ENCODE assay signal across 15 mouse cellular contexts in genomic region chr6:57605546-57606307, GRCm38 (mm10). TPM values are rescaled to one million over a fixed set of nuclear protein-coding genes. Genes with fewer than 3 reads are reported as not detected.
DNase-seq lines count a peak whose midpoint lies in the region.
"Had no signal": no experiment of that assay in that cellular context is flagged by ENCODE, and none has a peak within 500 bp of the region (broad histone marks: within the 10 kb centered on the region; RNA-seq: fewer than 3 reads in every experiment).

No protein-coding gene starts in this region.

- DNase-seq in brain, adult 2 months (ENCODE audit: low read depth, low spot score) = peak; percentile 87
- peak; percentile 17 to 54 for DNase-seq in frontal cortex, postnatal 10 days (ENCODE audit: low spot score in 2 of 2)
- DNase-seq in layer of hippocampus, postnatal 36 days = peak; percentile 19 to 23
- DNase-seq in right cerebral cortex, adult 18-20 months = peak; percentile 71
- DNase-seq in heart, adult 18-20 months = no peak
- DNase-seq in cerebellum, postnatal 10 days = no peak
- no peak for DNase-seq in testis, postnatal 10 days (ENCODE audit: low spot score)
- DNase-seq in yolk sac, embryonic 10.5 days (ENCODE audit: low spot score) = no peak
- DNase-seq: adrenal gland, postnatal 25 days; B cell, adult 2 months; cerebellum, adult 9-11 months; embryo, embryonic 11 days; gastrocnemius, postnatal 25 days; kidney, postnatal 14 days; thymus, postnatal 14 days had no signal

RNA-seq across cellular contexts. Expression of gene Herc6, which starts 24.9 kb away (rescaled TPM):
- total RNA-seq in layer of hippocampus, postnatal 36 days (2021) = 1 to 10 TPM; 5.8 to 7.2 TPM
- 1 to 10 TPM; 2.7 to 6.6 TPM for total RNA-seq in heart, adult 18-20 months (2021)

Comparison
In these comparisons a context has a peak if more than half of its experiments do, and no peak if none do; other contexts are left out.
1. DNase-seq: peak in brain, adult 2 months (single experiment), frontal cortex, postnatal 10 days (2 of 2), layer of hippocampus, postnatal 36 days (2 of 2) and right cerebral cortex, adult 18-20 months (single experiment); none in heart, adult 18-20 months (0 of 2), cerebellum, postnatal 10 days (0 of 2), testis, postnatal 10 days (single experiment) and yolk sac, embryonic 10.5 days (single experiment).